Mouse (Mus musculus) bone marrow macrophage, adult 2 months (primary cell): Measurements from ENCODE around the gene F13a1. TPM values are rescaled to one million over a fixed set of nuclear protein-coding genes. Genes with fewer than 3 reads are reported as not detected.

ENCODE experiments used
- H3K27ac ChIP-seq: 2 replicates; pipeline ENCODE4 v1.5.1; 2012; ENCODE audit warnings: low read depth, low read length; ENCODE audit not compliant: insufficient read depth
- H3K4me1 ChIP-seq: 2 replicates; pipeline ENCODE4 v1.6.1; 2012; ENCODE audit warnings: low read length; ENCODE audit not compliant: control insufficient read depth, insufficient read depth
- H3K4me3 ChIP-seq: 2 replicates; pipeline ENCODE4 v1.5.1; 2012; ENCODE audit warnings: mild to moderate bottlenecking, low read length, moderate library complexity; ENCODE audit not compliant: insufficient read depth
- CTCF ChIP-seq: IDR thresholded peaks from 2 replicates; pipeline ENCODE4 v1.5.1; 2012; ENCODE audit warnings: low read depth, mild to moderate bottlenecking, low read length, moderate library complexity
- POLR2A ChIP-seq: IDR thresholded peaks from 2 replicates; pipeline ENCODE4 v1.6.1; 2012; ENCODE audit warnings: mild to moderate bottlenecking, low read depth, low read length, borderline replicate concordance
- polyA plus RNA-seq: library from polyadenylated mRNA; stranded (reverse); fragments of >200 nt; gene quantifications from 2 replicates; pipeline ENCODE4 v1.2.4, GENCODE M21; 2012; ENCODE audit not compliant: missing spikeins, insufficient read depth, insufficient read length

Gene F13a1
- polyA plus RNA-seq, 1 experiment: 45.6 TPM

- TF ChIP-seq CTCF: no peak
- no peak for TF ChIP-seq POLR2A
- Histone ChIP-seq H3K4me3 (no peak overlapping the region), H3K4me1 (peaks cover 6% of the 10 kb centered on the region), H3K27ac (no peak overlapping the region)
Measured at GRCm38 (mm10) chr13:37034745-37035144, 15.3 kb downstream of the F13a1 start.

GRCm38 (mm10) chr13:37025996-37026579 lies 24.0 kb downstream of the F13a1 start:
- no peak for TF ChIP-seq CTCF
- TF ChIP-seq POLR2A: no peak
- no peak overlapping the region for H3K27ac ChIP-seq
- no peak overlapping the region for H3K4me3 ChIP-seq
- no peaks in the 10 kb centered on the region for H3K4me1 ChIP-seq

GRCm38 (mm10) chr13:37021575-37021974 lies 28.5 kb downstream of the F13a1 start:
- peaks cover 5% of the 10 kb centered on the region for H3K4me1 ChIP-seq

GRCm38 (mm10) chr13:37010771-37011170 lies 39.3 kb downstream of the F13a1 start:
- Histone ChIP-seq H3K4me3 (no peak overlapping the region), H3K4me1 (peaks cover 5% of the 10 kb centered on the region), H3K27ac (no peak overlapping the region)
- no peak for TF ChIP-seq CTCF
- TF ChIP-seq POLR2A: no peak

More at GRCm38 (mm10) chr13:37021575-37021974, 28.5 kb downstream of the F13a1 start:
- TF ChIP-seq CTCF (no peak), POLR2A (no peak)
- Histone ChIP-seq H3K27ac (no peak overlapping the region), H3K4me3 (no peak overlapping the region)

GRCm38 (mm10) chr13:37006224-37006623 lies 43.8 kb downstream of the F13a1 start:
- no peak overlapping the region for H3K4me3 ChIP-seq
- TF ChIP-seq POLR2A: no peak
- H3K4me1 ChIP-seq: peaks cover 8% of the 10 kb centered on the region
- H3K27ac ChIP-seq: no peak overlapping the region

GRCm38 (mm10) chr13:36999210-36999705 lies 50.8 kb downstream of the F13a1 start:
- Histone ChIP-seq H3K4me3 (no peak overlapping the region), H3K4me1 (no peaks in the 10 kb centered on the region), H3K27ac (no peak overlapping the region)
- no peak for TF ChIP-seq CTCF
- no peak for TF ChIP-seq POLR2A

GRCm38 (mm10) chr13:36993593-36993992 lies 56.5 kb downstream of the F13a1 start:
- Histone ChIP-seq H3K4me3 (no peak overlapping the region), H3K4me1 (no peaks in the 10 kb centered on the region), H3K27ac (no peak overlapping the region)
- no peak for TF ChIP-seq CTCF
- TF ChIP-seq POLR2A: no peak

GRCm38 (mm10) chr13:36988392-36988791 lies 61.7 kb downstream of the F13a1 start:
- no peak for TF ChIP-seq POLR2A
- no peak for TF ChIP-seq CTCF
- no peak overlapping the region for H3K27ac ChIP-seq
- H3K4me1 ChIP-seq: no peaks in the 10 kb centered on the region
- H3K4me3 ChIP-seq: no peak overlapping the region

GRCm38 (mm10) chr13:36973016-36973415 lies 77.0 kb downstream of the F13a1 start:
- H3K4me1 ChIP-seq: no peaks in the 10 kb centered on the region
- TF ChIP-seq CTCF (no peak), POLR2A (no peak)
- no peak overlapping the region for H3K4me3 ChIP-seq
- no peak overlapping the region for H3K27ac ChIP-seq

GRCm38 (mm10) chr13:36972226-36972625 lies 77.8 kb downstream of the F13a1 start:
- no peak for TF ChIP-seq POLR2A
- no peak for TF ChIP-seq CTCF
- no peaks in the 10 kb centered on the region for H3K4me1 ChIP-seq
- H3K4me3 ChIP-seq: no peak overlapping the region
- no peak overlapping the region for H3K27ac ChIP-seq

GRCm38 (mm10) chr13:36962926-36963325 lies 87.1 kb downstream of the F13a1 start:
- H3K4me3 ChIP-seq: no peak overlapping the region
- H3K27ac ChIP-seq: no peak overlapping the region
- TF ChIP-seq CTCF: no peak
- no peak for TF ChIP-seq POLR2A
- H3K4me1 ChIP-seq: peaks cover 8% of the 10 kb centered on the region
